ENCODE assay signal across 14 mouse cellular contexts in the genomic region with DNA sequence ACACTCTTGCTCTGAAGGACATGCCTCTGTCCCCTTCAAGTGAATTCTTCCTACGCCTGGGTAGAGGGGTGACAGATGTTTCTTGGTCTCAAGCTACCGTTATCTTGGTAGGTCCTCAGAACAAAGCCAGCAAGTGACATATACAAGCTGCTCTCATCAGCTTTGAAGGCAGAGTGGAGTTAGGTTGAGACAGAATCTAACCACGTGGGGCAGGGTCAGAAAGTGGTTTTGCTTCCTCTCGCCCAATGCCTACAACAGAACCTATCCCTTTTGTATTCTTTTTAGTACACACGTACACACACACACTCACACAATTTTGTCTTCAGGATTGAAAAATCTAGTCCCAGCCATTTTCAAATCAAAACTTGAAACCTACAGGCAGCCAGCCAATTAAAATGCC.
"Had no signal": no experiment of that assay in that cellular context is flagged by ENCODE, and none has a peak within 500 bp of the region (broad histone marks: within the 10 kb centered on the region; RNA-seq: fewer than 3 reads in every experiment).

No protein-coding gene starts in this region.

- H3K27ac ChIP-seq: limb, embryonic 15.5 days; liver, embryonic 12.5 days; midbrain, embryonic 12.5 days; neural tube, embryonic 13.5 days had no signal

- DNase-seq: kidney, adult 8-10 months; kidney, postnatal 36 days; layer of hippocampus, adult 9-11 months; layer of hippocampus, postnatal 36 days; lung, embryonic 14.5 days; lung, postnatal 14 days; retina, postnatal 1 day; right cerebral cortex, postnatal 4 days; spleen, adult 18-20 months had no signal

- H3K36me3 ChIP-seq: limb, embryonic 15.5 days; liver, embryonic 12.5 days; midbrain, embryonic 12.5 days; neural tube, embryonic 13.5 days had no signal

- H3K4me1 ChIP-seq: limb, embryonic 15.5 days; liver, embryonic 12.5 days; midbrain, embryonic 12.5 days; neural tube, embryonic 13.5 days had no signal

- H3K4me2 ChIP-seq: limb, embryonic 15.5 days; liver, embryonic 12.5 days; lung, embryonic 14.5 days; midbrain, embryonic 12.5 days; neural tube, embryonic 13.5 days had no signal

- H3K9ac ChIP-seq: limb, embryonic 15.5 days; liver, embryonic 12.5 days; lung, embryonic 14.5 days; midbrain, embryonic 12.5 days; neural tube, embryonic 13.5 days had no signal

- H3K4me3 ChIP-seq: limb, embryonic 15.5 days; liver, embryonic 12.5 days; midbrain, embryonic 12.5 days; neural tube, embryonic 13.5 days had no signal

- ATAC-seq: liver, embryonic 12.5 days; midbrain, embryonic 16.5 days had no signal

- H3K9me3 ChIP-seq: limb, embryonic 15.5 days; liver, embryonic 12.5 days; midbrain, embryonic 12.5 days; neural tube, embryonic 13.5 days had no signal

- H3K27me3 ChIP-seq: limb, embryonic 15.5 days; liver, embryonic 12.5 days; midbrain, embryonic 12.5 days; neural tube, embryonic 13.5 days had no signal
